Mouse (Mus musculus): Measurements from ENCODE around the gene Mfsd12. TPM values are rescaled to one million over a fixed set of nuclear protein-coding genes. Genes with fewer than 3 reads are reported as not detected.

Gene Mfsd12
- polyA plus RNA-seq, 1 experiment from 2014 or later: 10.7 TPM

DNA sequence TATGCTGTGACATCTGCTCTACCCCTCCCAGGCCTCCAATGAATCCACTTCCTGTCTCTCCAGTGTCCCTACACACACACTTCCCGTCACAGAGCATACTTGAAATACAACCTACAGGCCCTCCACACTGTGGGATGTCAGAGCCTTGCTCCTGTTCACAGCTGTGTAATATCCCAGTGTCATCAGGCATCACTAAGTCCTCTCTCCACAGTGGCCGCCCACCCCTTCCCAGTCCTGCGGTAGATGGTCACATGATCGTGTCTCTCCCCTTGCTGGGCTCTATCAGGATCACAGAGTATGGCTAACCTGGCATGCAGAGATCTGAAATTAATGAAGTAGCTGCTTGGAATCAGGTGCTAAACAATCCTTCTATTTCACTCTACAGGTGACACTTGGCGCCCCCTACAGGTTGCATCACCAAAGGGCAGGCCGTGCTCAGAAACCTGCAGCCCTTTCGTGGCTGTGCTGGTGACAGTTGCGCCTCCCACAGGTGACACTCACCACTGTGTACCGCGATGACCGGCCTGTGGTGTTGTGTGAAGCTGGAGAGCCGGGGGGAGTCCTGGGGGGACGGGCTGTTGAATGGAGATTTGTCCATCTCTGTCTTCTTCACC is 48.4 kb downstream of the Mfsd12 start:
- no peak for ATAC-seq (ENCODE audit: extremely low read depth, insufficient number of reproducible peaks, low FRiP score, low TSS enrichment)
- 46% methylated on average over 13 of the region's 13 CpGs for WGBS
- Histone ChIP-seq H3K4me3 (no peak overlapping the region), H3K27me3 (replicated peaks) (peaks cover 4% of the 10 kb centered on the region; the same call in 1 of the 2 replicates), H3K27ac (replicated peaks) (0 out of 2 replicates have a peak overlapping the region, but pooled peaks have one; percentile 98), H3K9me3 (no peaks in the 10 kb centered on the region), H3K9ac (0 out of 2 replicates have a peak overlapping the region, but pooled peaks have one; percentile 71), H3K4me2 (peak overlapping the region; percentile 65), H3K36me3 (peaks cover 66% of the 10 kb centered on the region), H3K4me1 (peaks cover 96% of the 10 kb centered on the region)

DNA sequence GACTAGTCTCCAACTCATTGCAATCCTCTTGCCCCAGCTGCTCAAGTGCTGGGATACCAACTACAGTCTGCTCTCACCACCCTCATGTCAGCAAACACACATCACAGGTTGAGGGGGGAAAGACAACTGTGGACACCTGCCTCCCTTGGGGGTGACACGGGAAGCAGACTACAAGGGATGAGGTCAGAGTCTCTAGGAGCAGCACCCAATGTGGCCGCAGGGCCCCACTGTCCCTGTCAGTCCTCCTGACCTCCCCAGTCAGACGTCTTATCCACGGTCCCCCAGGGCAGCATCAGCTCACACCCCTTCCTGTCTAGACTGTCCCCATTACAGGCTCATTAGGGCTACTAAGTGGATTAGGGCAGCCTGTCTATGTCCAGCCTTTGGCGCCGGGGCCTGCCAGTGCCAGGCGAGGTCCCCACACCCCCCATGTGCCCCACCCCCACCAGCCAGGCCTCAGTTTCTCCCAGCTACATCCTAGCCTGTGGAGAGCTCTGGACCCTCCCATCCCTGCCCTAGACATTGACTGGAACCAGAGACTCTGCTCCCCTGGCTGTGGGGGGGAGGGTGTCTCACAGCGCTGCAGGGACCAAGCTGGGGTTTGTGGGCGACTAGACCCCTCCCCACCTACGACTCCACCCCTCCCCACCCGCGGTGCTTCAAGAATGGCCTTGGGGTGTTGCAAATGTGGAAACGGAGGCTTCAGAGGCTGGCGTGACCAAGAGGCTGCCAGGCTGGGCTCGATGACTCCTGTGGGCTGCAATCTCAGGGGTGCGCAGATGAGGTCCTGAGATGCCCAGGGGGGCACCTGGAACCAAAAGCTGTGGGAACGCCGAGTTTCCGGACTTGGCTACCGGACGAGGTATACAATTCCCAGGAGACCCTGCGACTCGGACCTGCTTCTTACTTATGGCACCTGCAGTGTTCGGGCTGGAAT is 49.5 kb downstream of the Mfsd12 start:
- ATAC-seq (ENCODE audit: extremely low read depth, insufficient number of reproducible peaks, low FRiP score, low TSS enrichment): no peak
- Histone ChIP-seq H3K4me1 (peaks cover 96% of the 10 kb centered on the region), H3K4me3 (peak overlapping the region; percentile 45), H3K27ac (replicated peaks) (peak overlapping the region; percentile 98), H3K27me3 (replicated peaks) (peaks cover 4% of the 10 kb centered on the region; the same call in 1 of the 2 replicates), H3K9ac (peak overlapping the region; percentile 71), H3K36me3 (peaks cover 63% of the 10 kb centered on the region), H3K9me3 (no peaks in the 10 kb centered on the region), H3K4me2 (peak overlapping the region; percentile 65)
- WGBS: 27% methylated on average over 24 of the region's 24 CpGs

DNA sequence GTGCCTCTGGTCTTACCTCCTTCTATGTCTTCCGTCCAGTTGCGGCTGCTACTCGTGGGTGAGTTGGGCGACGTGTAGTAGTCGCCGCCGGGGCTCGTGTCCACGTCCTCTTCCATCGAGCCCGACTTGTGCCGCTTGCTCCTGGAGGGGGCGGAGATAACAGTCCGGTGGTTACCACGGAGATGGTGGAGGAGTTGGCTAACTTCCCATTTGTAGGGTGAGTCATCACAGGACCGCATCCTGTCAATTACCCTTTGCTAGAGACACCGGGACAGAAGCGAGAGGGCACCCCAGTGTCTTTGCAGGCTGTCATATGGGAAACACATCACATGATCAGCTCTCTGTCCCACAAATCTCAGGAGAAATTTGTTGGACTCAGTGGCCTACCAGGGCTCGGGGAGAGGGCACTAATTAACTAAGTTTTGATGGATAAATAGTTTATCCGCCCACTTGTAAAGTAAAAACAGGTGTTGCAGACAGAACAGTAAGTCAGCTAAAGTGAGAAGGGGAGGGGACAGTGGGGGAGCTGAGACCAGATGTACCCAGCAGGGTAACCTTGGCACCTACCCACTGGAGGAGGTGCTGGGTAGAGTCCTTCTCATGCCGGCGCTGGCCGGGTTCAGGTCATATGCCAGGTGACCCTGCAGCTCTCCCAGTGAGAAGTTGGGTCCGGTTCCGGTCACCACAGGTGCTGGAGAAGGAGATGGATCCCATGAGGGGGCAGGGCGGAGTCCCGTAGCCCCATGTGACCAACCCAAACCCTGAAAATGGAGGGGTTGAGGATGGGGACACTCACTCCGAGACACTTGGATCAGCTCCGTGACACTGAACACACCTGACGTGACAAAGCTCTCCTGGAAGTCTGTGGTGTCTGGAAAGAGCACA is 50.5 kb downstream of the Mfsd12 start:
- Histone ChIP-seq H3K9ac (peak overlapping the region; percentile 71), H3K27ac (replicated peaks) (peak overlapping the region; percentile 98), H3K9me3 (no peaks in the 10 kb centered on the region), H3K27me3 (replicated peaks) (peaks cover 4% of the 10 kb centered on the region; the same call in 1 of the 2 replicates), H3K4me3 (peak overlapping the region; percentile 45), H3K4me1 (peaks cover 96% of the 10 kb centered on the region), H3K36me3 (peaks cover 65% of the 10 kb centered on the region), H3K4me2 (peak overlapping the region; percentile 65)
- ATAC-seq (ENCODE audit: extremely low read depth, insufficient number of reproducible peaks, low FRiP score, low TSS enrichment): no peak
- WGBS: 19% methylated on average over 31 of the region's 31 CpGs

DNA sequence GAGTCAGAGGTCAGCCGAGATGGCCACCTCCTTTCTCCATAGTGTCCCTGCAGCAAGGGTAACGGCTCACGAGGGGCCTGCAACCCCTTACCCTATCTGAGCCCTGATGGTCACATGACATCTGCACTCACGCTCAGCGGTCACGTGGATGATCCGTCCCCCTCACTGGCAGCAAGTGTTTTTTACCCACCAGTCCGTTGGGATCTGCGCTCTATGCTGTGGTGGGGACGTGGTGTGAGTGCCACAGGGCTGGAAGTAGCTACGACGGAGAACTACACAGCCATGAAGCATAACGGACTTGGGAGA is 51.1 kb downstream of the Mfsd12 start:
- Histone ChIP-seq H3K4me2 (peak overlapping the region; percentile 65; the same call in 1 of the 2 replicates), H3K27me3 (replicated peaks) (peaks cover 4% of the 10 kb centered on the region; the same call in 1 of the 2 replicates), H3K9ac (peak overlapping the region; percentile 71; the same call in 1 of the 2 replicates), H3K9me3 (no peaks in the 10 kb centered on the region), H3K27ac (replicated peaks) (peak overlapping the region; percentile 98), H3K4me3 (no peak overlapping the region), H3K36me3 (peaks cover 65% of the 10 kb centered on the region), H3K4me1 (peaks cover 96% of the 10 kb centered on the region)
- WGBS: 45% methylated on average over 13 of the region's 13 CpGs
- ATAC-seq (ENCODE audit: extremely low read depth, insufficient number of reproducible peaks, low FRiP score, low TSS enrichment): no peak

DNA sequence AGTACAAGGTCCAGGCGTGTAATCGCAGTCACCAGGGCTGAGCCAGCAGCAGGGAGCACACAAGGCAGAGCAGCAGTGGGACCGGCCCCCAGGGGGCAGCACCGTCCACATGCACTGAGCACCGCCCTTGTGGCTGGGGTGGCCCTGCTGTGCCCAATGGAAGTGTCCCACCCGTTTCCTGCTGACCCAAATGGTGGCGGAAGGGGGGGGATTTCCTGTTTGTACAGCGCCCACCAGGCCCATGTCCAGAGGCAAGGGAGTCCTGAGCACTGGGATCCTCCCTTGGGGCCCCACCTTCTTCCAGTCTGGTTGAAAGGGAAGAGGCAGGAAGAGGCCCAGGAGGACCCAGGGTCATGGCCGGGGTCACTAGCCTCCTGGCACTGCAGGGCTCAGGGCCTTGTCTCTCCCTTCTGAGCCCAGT is 51.6 kb downstream of the Mfsd12 start:
- H3K4me2 ChIP-seq: peak overlapping the region; percentile 51
- peaks cover 96% of the 10 kb centered on the region for H3K4me1 ChIP-seq
- peaks cover 60% of the 10 kb centered on the region for H3K36me3 ChIP-seq
- peaks cover 4% of the 10 kb centered on the region; the same call in 1 of the 2 replicates for H3K27me3 ChIP-seq (replicated peaks)
- H3K4me3 ChIP-seq: no peak overlapping the region
- peak; percentile 6; the same call in 1 of the 2 replicates for ATAC-seq (ENCODE audit: extremely low read depth, insufficient number of reproducible peaks, low FRiP score, low TSS enrichment)
- H3K9me3 ChIP-seq: no peaks in the 10 kb centered on the region
- H3K27ac ChIP-seq (replicated peaks): peak overlapping the region; percentile 98
- H3K9ac ChIP-seq: peak overlapping the region; percentile 71; the same call in 1 of the 2 replicates
- 13% methylated on average over 9 of the region's 9 CpGs for WGBS

DNA sequence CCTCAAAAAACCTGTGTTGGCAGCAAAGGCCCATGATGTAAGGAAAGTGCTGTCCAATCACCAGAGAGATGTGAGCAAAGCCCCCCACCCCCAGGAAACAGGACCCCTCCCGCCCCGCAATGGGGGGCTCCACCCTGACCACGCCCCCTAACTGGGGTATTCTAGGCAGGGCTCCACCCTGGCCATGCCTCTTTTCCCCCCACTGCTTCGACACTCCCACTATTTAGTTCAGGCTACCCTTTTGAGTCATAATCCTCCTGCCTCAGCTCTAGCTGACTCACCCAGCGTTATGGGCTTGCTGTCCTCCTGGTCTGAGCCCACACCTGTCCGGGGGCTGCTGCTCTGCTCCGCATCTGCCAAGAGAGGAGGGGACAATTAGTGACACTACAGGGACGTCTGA is 52.0 kb downstream of the Mfsd12 start:
- Histone ChIP-seq H3K27me3 (replicated peaks) (peaks cover 4% of the 10 kb centered on the region; the same call in 1 of the 2 replicates), H3K4me3 (peak overlapping the region; percentile 25), H3K4me2 (peak overlapping the region; percentile 51), H3K27ac (replicated peaks) (peak overlapping the region; percentile 98), H3K9ac (peak overlapping the region; percentile 71), H3K4me1 (peaks cover 96% of the 10 kb centered on the region), H3K9me3 (no peaks in the 10 kb centered on the region), H3K36me3 (peaks cover 56% of the 10 kb centered on the region)
- ATAC-seq (ENCODE audit: extremely low read depth, insufficient number of reproducible peaks, low FRiP score, low TSS enrichment): no peak
- WGBS: 34% methylated on average over 8 of the region's 8 CpGs

DNA sequence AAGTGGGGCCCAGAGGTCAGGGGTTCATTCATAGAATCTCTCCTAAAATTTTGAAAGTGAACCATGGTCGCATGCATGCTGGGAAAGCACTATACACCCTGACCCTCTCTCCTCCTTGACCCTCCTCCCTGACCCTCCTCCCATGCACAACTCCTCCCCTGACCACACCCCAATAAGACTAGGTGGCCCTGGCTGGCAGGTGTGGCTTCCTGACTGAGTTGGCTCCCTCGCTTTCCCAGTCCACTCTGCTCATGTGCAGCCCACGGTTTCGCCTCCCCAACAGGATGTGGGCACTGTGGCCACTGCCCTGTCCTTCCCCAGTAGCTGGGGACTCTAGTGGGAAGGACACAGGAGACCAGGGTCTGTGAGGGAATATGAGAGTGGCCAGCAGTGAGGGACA is 53.1 kb downstream of the Mfsd12 start:
- WGBS: 56% methylated on average over 4 of the region's 4 CpGs
- Histone ChIP-seq H3K4me2 (peak overlapping the region; percentile 51), H3K36me3 (peaks cover 47% of the 10 kb centered on the region), H3K4me3 (peak overlapping the region; percentile 25; the same call in 1 of the 2 replicates), H3K9ac (peak overlapping the region; percentile 71), H3K27ac (replicated peaks) (peak overlapping the region; percentile 98), H3K4me1 (peaks cover 100% of the 10 kb centered on the region), H3K9me3 (no peaks in the 10 kb centered on the region), H3K27me3 (replicated peaks) (0 out of 2 replicates have a peak, but pooled peaks cover 4% of the 10 kb centered on the region)
- ATAC-seq (ENCODE audit: extremely low read depth, insufficient number of reproducible peaks, low FRiP score, low TSS enrichment): no peak

DNA sequence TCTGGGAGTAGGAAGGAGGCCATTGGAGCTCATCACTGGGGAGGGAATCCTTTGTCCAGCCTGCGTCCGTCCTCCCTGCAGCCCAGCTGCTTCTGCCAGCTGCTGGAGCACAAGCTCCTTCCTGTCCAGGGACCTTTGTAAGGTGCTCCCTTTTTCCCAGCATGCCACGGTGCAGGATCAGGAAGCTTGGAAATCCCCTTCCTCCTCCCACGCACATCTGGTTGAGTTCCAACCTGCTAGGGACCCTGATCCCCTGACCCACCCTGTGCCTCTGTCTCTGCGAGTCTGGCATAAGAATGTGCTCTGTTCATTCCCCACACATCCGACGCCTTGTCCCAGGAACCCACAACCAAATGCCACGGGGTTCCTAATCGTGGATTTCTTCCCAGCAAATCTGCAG is 53.7 kb downstream of the Mfsd12 start:
- peaks cover 100% of the 10 kb centered on the region for H3K4me1 ChIP-seq
- H3K9ac ChIP-seq: peak overlapping the region; percentile 71
- 0 out of 2 replicates have a peak, but pooled peaks cover 4% of the 10 kb centered on the region for H3K27me3 ChIP-seq (replicated peaks)
- H3K4me2 ChIP-seq: peak overlapping the region; percentile 51
- H3K9me3 ChIP-seq: no peaks in the 10 kb centered on the region
- H3K4me3 ChIP-seq: no peak overlapping the region
- WGBS: 60% methylated on average over 9 of the region's 9 CpGs
- H3K27ac ChIP-seq (replicated peaks): peak overlapping the region; percentile 98
- ATAC-seq (ENCODE audit: extremely low read depth, insufficient number of reproducible peaks, low FRiP score, low TSS enrichment): no peak
- H3K36me3 ChIP-seq: peaks cover 47% of the 10 kb centered on the region

DNA sequence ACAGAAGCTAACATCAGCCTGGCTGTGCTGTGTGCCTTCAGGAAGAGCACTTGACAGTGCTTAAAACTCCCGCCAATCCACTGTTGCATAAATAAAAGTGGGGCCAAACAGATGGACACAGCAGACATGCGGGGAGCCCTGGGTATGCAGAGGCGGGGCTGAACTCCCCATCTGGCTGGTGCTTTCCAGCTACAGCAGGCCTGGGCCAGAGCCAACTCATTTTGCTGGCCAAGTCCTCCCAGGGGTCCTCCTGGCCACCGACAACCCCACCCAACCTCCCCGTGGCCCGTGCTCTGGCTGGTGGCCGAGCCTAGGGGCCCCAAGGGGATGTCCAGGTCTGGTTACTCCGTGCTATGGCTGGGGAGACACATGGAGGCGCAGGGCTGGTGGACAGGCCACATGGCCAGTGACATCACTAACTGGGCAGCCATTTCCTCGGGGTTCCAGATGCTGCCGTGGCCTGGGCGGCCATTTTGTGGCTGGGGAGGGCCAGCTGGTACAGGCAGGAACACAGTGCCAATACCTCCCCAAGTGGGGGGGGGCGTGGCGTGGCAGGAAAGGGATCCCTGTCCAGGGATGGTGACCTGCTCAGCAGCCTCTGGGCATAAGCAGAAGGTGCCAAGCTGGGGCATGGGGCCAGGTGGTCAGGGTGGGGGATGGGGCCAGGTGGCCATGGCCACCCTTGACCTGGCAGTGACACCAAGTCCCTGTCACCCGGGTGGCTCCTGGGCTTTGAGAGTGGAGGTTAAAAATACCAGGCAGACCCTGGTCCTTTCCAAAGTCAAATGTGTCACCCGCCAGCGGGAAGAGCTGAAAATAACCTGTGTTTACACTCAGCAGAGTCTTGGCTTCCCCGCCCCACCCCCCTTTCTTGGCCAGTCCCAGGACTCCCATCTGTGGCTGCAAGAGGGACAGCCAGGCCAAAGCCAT is 54.4 kb downstream of the Mfsd12 start:
- Histone ChIP-seq H3K36me3 (peaks cover 40% of the 10 kb centered on the region), H3K9ac (peak overlapping the region; percentile 71), H3K4me1 (peaks cover 100% of the 10 kb centered on the region), H3K9me3 (no peaks in the 10 kb centered on the region), H3K4me2 (peak overlapping the region; percentile 37), H3K27me3 (replicated peaks) (0 out of 2 replicates have a peak, but pooled peaks cover under 1% of the 10 kb centered on the region), H3K27ac (replicated peaks) (peak overlapping the region; percentile 98), H3K4me3 (no peak overlapping the region)
- 40% methylated on average over 18 of the region's 18 CpGs for WGBS
- ATAC-seq (ENCODE audit: extremely low read depth, insufficient number of reproducible peaks, low FRiP score, low TSS enrichment): no peak
